Mouse (Mus musculus): ENCODE data around the gene A2ml1.

GRCm38 (mm10) chr6:128584070-128584660 lies 2.8 kb upstream of the A2ml1 start:
- TF ChIP-seq CTCF (IDR thresholded peaks at IDR 0.05; ENCODE audit: control insufficient read depth, insufficient read depth, low read length) (no peak), POLR2A (IDR thresholded peaks at IDR 0.05; ENCODE audit: borderline replicate concordance, control insufficient read depth, low read depth, low read length) (no peak)
